Mouse (Mus musculus): ENCODE results near the gene Ebpl. TPM values are rescaled to one million over a fixed set of nuclear protein-coding genes. Genes with fewer than 3 reads are reported as not detected.

Gene Ebpl
- total and polyA plus RNA-seq, 2 experiments from 2014 or later = 2.7 to 9.3 TPM

DNA sequence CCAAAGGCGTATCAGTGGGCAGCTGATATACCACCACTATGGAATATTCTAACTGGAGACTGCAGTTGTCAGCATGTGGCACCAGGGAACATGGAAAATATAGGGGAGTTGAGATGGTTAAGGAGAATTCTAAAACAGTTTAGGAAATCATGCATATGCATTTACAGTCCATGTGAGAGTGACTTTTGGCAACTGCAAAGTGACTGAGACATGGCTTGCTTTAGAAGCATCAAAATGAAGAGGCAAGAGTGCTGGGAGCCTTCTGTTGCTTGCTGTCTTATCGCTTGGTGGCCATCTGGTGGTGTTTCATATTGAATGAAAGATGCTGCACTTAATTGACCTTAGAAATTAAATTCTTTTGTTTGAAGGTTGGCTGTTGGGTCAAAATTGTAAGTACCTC lies 7.1 kb upstream of the Ebpl start:
- no peaks in the 10 kb centered on the region for H3K4me1 ChIP-seq (ENCODE audit: insufficient read depth)
- peak; percentile 82 for ATAC-seq
- H3K4me3 ChIP-seq (ENCODE audit: low read depth, low read length) = no peak overlapping the region
- no peak for TF ChIP-seq CTCF (IDR thresholded peaks at IDR 0.05; ENCODE audit: low read depth)
- H3K27ac ChIP-seq (ENCODE audit: low read depth, low read length) = no peak overlapping the region
- no peak overlapping the region for H3K4me2 ChIP-seq (ENCODE audit: low read depth)
- H3K9ac ChIP-seq = no peak overlapping the region
- WGBS = 75% methylated on average over 2 of the region's 2 CpGs
- peak; percentile 22 for DNase-seq
- no peaks in the 10 kb centered on the region for H3K27me3 ChIP-seq (ENCODE audit: insufficient read depth, low read length)
- H3K9me3 ChIP-seq (ENCODE audit: low read length) = no peaks in the 10 kb centered on the region
- H3K36me3 ChIP-seq (ENCODE audit: insufficient read depth) = peaks cover 25% of the 10 kb centered on the region

DNA sequence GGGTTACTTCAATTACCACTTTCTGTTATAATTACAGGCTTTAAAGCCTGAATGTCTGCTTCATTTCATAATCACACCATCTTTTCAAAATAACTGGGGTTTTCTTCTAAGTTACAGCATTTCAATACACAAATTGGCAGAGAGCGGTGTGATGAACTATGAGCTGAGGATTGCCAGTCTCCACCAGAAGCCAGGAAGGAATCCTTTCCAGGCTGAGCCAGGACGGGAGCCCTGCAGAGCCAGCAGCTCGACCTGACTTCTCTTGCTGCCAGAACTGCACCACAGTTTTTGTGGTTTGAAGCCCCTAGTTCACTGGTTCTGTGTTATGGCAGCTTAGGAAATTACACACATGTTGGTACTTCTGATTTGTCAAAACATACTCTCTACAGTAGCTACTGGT lies 4.4 kb upstream of the Ebpl start:
- H3K4me2 ChIP-seq (ENCODE audit: low read depth) = no peak overlapping the region
- ATAC-seq (no peak), DNase-seq (no peak)
- H3K4me3 ChIP-seq (ENCODE audit: low read depth, low read length) = no peak overlapping the region
- H3K4me1 ChIP-seq (ENCODE audit: insufficient read depth) = 0 out of 2 replicates have a peak, but pooled peaks cover 4% of the 10 kb centered on the region
- 44% methylated on average over 3 of the region's 3 CpGs for WGBS
- H3K27ac ChIP-seq (ENCODE audit: low read depth, low read length) = no peak overlapping the region
- peaks cover 6% of the 10 kb centered on the region for H3K36me3 ChIP-seq (ENCODE audit: insufficient read depth)
- H3K9ac ChIP-seq = no peak overlapping the region
- no peak for TF ChIP-seq CTCF (IDR thresholded peaks at IDR 0.05; ENCODE audit: low read depth)
- H3K9me3 ChIP-seq (ENCODE audit: low read length) = no peaks in the 10 kb centered on the region
- no peaks in the 10 kb centered on the region for H3K27me3 ChIP-seq (ENCODE audit: insufficient read depth, low read length)

- Histone ChIP-seq H3K36me3 (ENCODE audit: insufficient read depth) (peaks cover 4% of the 10 kb centered on the region; the same call in 1 of the 2 replicates), H3K27me3 (ENCODE audit: insufficient read depth, low read length) (no peaks in the 10 kb centered on the region), H3K4me2 (ENCODE audit: low read depth) (no peak overlapping the region), H3K9me3 (ENCODE audit: low read length) (no peaks in the 10 kb centered on the region), H3K27ac (ENCODE audit: low read depth, low read length) (no peak overlapping the region), H3K4me1 (ENCODE audit: insufficient read depth) (0 out of 2 replicates have a peak, but pooled peaks cover 4% of the 10 kb centered on the region), H3K4me3 (ENCODE audit: low read depth, low read length) (no peak overlapping the region), H3K9ac (no peak overlapping the region)
- TF ChIP-seq CTCF (IDR thresholded peaks at IDR 0.05; ENCODE audit: low read depth) = no peak
- ATAC-seq (no peak), DNase-seq (no peak)
- 94% methylated on average over 2 of the region's 2 CpGs for WGBS
Measured at GRCm38 (mm10) chr14:61363734-61364133, 3.5 kb upstream of the Ebpl start.

DNA sequence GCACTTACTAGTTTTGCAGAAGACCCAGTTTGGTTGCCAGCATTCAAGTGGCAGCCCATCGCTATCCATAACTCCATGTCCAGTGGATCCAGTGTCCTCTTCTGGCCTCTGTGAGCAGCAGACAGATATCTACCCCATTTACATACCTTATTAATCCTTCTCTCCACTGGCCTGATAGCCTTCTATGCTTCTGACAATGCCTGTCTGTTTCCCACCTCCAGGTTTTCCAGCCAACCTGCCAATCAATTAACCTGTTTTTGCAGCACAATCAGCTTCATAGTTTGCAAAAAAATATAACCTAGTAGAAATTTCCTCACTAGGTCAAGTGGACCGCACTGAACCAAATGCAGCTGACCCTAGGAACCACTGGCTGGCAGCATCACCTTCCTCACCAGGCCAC lies 2.0 kb upstream of the Ebpl start:
- WGBS = 94% methylated on average over 2 of the region's 2 CpGs
- no peak overlapping the region for H3K4me3 ChIP-seq (ENCODE audit: low read depth, low read length)
- 0 out of 2 replicates have a peak, but pooled peaks cover 4% of the 10 kb centered on the region for H3K4me1 ChIP-seq (ENCODE audit: insufficient read depth)
- H3K27me3 ChIP-seq (ENCODE audit: insufficient read depth, low read length) = no peaks in the 10 kb centered on the region
- DNase-seq (no peak), ATAC-seq (no peak)
- H3K9me3 ChIP-seq (ENCODE audit: low read length) = no peaks in the 10 kb centered on the region
- H3K27ac ChIP-seq (ENCODE audit: low read depth, low read length) = no peak overlapping the region
- H3K36me3 ChIP-seq (ENCODE audit: insufficient read depth) = peaks cover 3% of the 10 kb centered on the region; the same call in 1 of the 2 replicates
- no peak for TF ChIP-seq CTCF (IDR thresholded peaks at IDR 0.05; ENCODE audit: low read depth)
- no peak overlapping the region for H3K9ac ChIP-seq
- H3K4me2 ChIP-seq (ENCODE audit: low read depth) = no peak overlapping the region

DNA sequence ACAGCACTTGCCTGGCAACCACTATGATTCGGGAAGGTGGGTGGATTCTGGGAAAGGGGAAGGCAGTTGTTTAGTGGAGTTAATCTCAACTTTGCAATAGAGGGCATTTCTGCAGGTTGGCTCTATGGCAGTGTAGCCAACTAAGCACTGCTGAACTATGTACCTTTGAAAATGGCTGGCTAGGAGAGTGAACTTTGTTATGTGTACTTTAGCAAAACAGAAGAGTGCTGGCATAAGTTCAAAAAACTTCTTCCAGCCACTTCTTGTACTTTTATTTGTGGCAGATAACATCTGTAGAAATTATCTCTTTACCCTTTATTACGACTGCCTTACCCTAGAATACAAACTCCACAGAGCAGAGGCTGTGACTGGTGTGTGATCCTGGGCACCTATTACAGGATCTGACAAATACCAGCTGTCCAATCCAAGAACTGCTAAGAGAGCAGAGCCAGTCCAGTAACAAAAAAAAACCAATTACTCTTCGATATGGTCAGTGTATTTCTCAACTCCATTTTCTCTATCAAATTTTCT lies 807 bp upstream of the Ebpl start:
- H3K9ac ChIP-seq = no peak overlapping the region; the same call in 1 of the 2 replicates
- peak overlapping the region; percentile 60 for H3K4me2 ChIP-seq (ENCODE audit: low read depth)
- H3K36me3 ChIP-seq (ENCODE audit: insufficient read depth) = no peaks in the 10 kb centered on the region
- no peak overlapping the region for H3K4me3 ChIP-seq (ENCODE audit: low read depth, low read length)
- H3K27me3 ChIP-seq (ENCODE audit: insufficient read depth, low read length) = no peaks in the 10 kb centered on the region
- ATAC-seq (no peak), DNase-seq (peak; percentile 20)
- 0 out of 2 replicates have a peak, but pooled peaks cover 4% of the 10 kb centered on the region for H3K4me1 ChIP-seq (ENCODE audit: insufficient read depth)
- WGBS = 61% methylated on average over 3 of the region's 3 CpGs
- no peak overlapping the region for H3K27ac ChIP-seq (ENCODE audit: low read depth, low read length)
- TF ChIP-seq CTCF (IDR thresholded peaks at IDR 0.05; ENCODE audit: low read depth) = no peak
- no peaks in the 10 kb centered on the region for H3K9me3 ChIP-seq (ENCODE audit: low read length)

GRCm38 (mm10) chr14:61354251-61355235 lies 5.7 kb downstream of the Ebpl start:
- no peaks in the 10 kb centered on the region for H3K9me3 ChIP-seq (ENCODE audit: low read length)
- DNase-seq = no peak
- ATAC-seq = no peak
- H3K9ac ChIP-seq = no peak overlapping the region
- H3K27me3 ChIP-seq (ENCODE audit: insufficient read depth, low read length) = no peaks in the 10 kb centered on the region
- H3K27ac ChIP-seq (ENCODE audit: low read depth, low read length) = no peak overlapping the region
- no peak overlapping the region for H3K4me2 ChIP-seq (ENCODE audit: low read depth)
- H3K4me1 ChIP-seq (ENCODE audit: insufficient read depth) = no peaks in the 10 kb centered on the region
- no peak overlapping the region for H3K4me3 ChIP-seq (ENCODE audit: low read depth, low read length)
- WGBS = 78% methylated on average over 10 of the region's 10 CpGs
- no peaks in the 10 kb centered on the region for H3K36me3 ChIP-seq (ENCODE audit: insufficient read depth)
- no peak for TF ChIP-seq CTCF (IDR thresholded peaks at IDR 0.05; ENCODE audit: low read depth)

GRCm38 (mm10) chr14:61350808-61351207 lies 9.4 kb downstream of the Ebpl start:
- H3K4me3 ChIP-seq (ENCODE audit: low read depth, low read length) = no peak overlapping the region
- 79% methylated on average over 6 of the region's 6 CpGs for WGBS
- H3K4me1 ChIP-seq (ENCODE audit: insufficient read depth) = no peaks in the 10 kb centered on the region
- no peaks in the 10 kb centered on the region for H3K9me3 ChIP-seq (ENCODE audit: low read length)
- no peak overlapping the region for H3K4me2 ChIP-seq (ENCODE audit: low read depth)
- no peak for ATAC-seq
- DNase-seq = no peak
- no peaks in the 10 kb centered on the region for H3K36me3 ChIP-seq (ENCODE audit: insufficient read depth)
- no peak overlapping the region for H3K27ac ChIP-seq (ENCODE audit: low read depth, low read length)
- no peak for TF ChIP-seq CTCF (IDR thresholded peaks at IDR 0.05; ENCODE audit: low read depth)
- no peaks in the 10 kb centered on the region for H3K27me3 ChIP-seq (ENCODE audit: insufficient read depth, low read length)
- no peak overlapping the region for H3K9ac ChIP-seq

Measured in forebrain, postnatal 0 days (tissue).